Mouse (Mus musculus) midbrain, embryonic 12.5 days (tissue): ENCODE results near the gene Irf2bp1. TPM values are rescaled to one million over a fixed set of nuclear protein-coding genes. Genes with fewer than 3 reads are reported as not detected.

Experiments used
- ATAC-seq: fragments of 200-750 bp; cut with Nextera tagmentation; 2 replicates; pipeline ENCODE4 v1.8.0; 2017; ENCODE audit warnings: low read depth, moderate TSS enrichment, moderate library complexity; ENCODE audit not compliant: low FRiP score
- H3K27ac ChIP-seq: fragments of 300-500 bp; sonication (generic); replicated peaks from 2 replicates; pipeline ENCODE4 v1.5.1; 2016; ENCODE audit warnings: mild to moderate bottlenecking
- H3K27me3 ChIP-seq: fragments of 300-500 bp; sonication (generic); 2 replicates; pipeline ENCODE4 v1.6.1; 2016; ENCODE audit warnings: mild to moderate bottlenecking
- H3K36me3 ChIP-seq: fragments of 300-500 bp; sonication (generic); 2 replicates; pipeline ENCODE4 v1.6.1; 2016
- H3K4me1 ChIP-seq: fragments of 300-500 bp; sonication (generic); 2 replicates; pipeline ENCODE4 v1.6.1; 2016
- H3K4me2 ChIP-seq: fragments of 300-500 bp; sonication (generic); replicated peaks from 2 replicates; pipeline ENCODE4 v1.6.1; 2016; ENCODE audit warnings: mild to moderate bottlenecking, moderate library complexity
- H3K4me3 ChIP-seq: fragments of 300-500 bp; sonication (generic); 2 replicates; pipeline ENCODE4 v1.5.1; 2016; ENCODE audit warnings: mild to moderate bottlenecking
- H3K9ac ChIP-seq: fragments of 300-500 bp; sonication (generic); replicated peaks from 2 replicates; pipeline ENCODE4 v1.6.1; 2016; ENCODE audit warnings: mild to moderate bottlenecking, moderate library complexity
- H3K9me3 ChIP-seq: fragments of 300-500 bp; sonication (generic); 2 replicates; pipeline ENCODE4 v1.6.1; 2016; ENCODE audit warnings: mild to moderate bottlenecking
- WGBS: fragments of 180-500 bp; shearing (Covaris S2); methylation state at CpG from one replicate; pipeline ENCODE4 v1.1.7; 2016; 5-methylcytosine and 5-hydroxymethylcytosine counted together
- polyA plus RNA-seq: library from polyadenylated mRNA; unstranded; fragments of >200 nt; fragmentation: Nextera tagmentation; extraction: Ambion mirVana; gene quantifications from 2 replicates; pipeline ENCODE4 v1.2.1, GENCODE M21; 2016

Gene Irf2bp1
- polyA plus RNA-seq, 1 experiment from 2014 or later = 41.6 TPM

- Histone ChIP-seq H3K4me2 (no peak overlapping the region), H3K27ac (no peak overlapping the region), H3K9me3 (no peaks in the 10 kb centered on the region), H3K27me3 (no peaks in the 10 kb centered on the region), H3K4me1 (peaks cover 9% of the 10 kb centered on the region), H3K9ac (no peak overlapping the region), H3K36me3 (no peaks in the 10 kb centered on the region), H3K4me3 (no peak overlapping the region)
- no peak for ATAC-seq
- 62% methylated on average over 15 of the region's 15 CpGs for WGBS
Observed at GRCm38 (mm10) chr7:19014452-19014851, 10.6 kb downstream of the Irf2bp1 start.

GRCm38 (mm10) chr7:19016042-19016441 lies 12.2 kb downstream of the Irf2bp1 start:
- Histone ChIP-seq H3K4me2 (no peak overlapping the region), H3K4me3 (no peak overlapping the region), H3K4me1 (peaks cover 9% of the 10 kb centered on the region), H3K36me3 (no peaks in the 10 kb centered on the region), H3K27ac (no peak overlapping the region), H3K9ac (no peak overlapping the region), H3K27me3 (peaks cover 12% of the 10 kb centered on the region), H3K9me3 (no peaks in the 10 kb centered on the region)
- 88% methylated on average over 4 of the region's 4 CpGs for WGBS
- ATAC-seq = no peak

- H3K9me3 ChIP-seq = no peaks in the 10 kb centered on the region
- ATAC-seq = no peak
- H3K4me3 ChIP-seq = no peak overlapping the region
- H3K36me3 ChIP-seq = no peaks in the 10 kb centered on the region
- H3K27ac ChIP-seq = no peak overlapping the region
- H3K27me3 ChIP-seq = peaks cover 31% of the 10 kb centered on the region
- H3K4me1 ChIP-seq = no peaks in the 10 kb centered on the region
- no peak overlapping the region for H3K4me2 ChIP-seq
- 91% methylated on average over 7 of the region's 7 CpGs for WGBS
- no peak overlapping the region for H3K9ac ChIP-seq
Observed at GRCm38 (mm10) chr7:19017909-19018308, 14.1 kb downstream of the Irf2bp1 start.

- Histone ChIP-seq H3K9me3 (no peaks in the 10 kb centered on the region), H3K27ac (no peak overlapping the region), H3K4me3 (no peak overlapping the region), H3K9ac (no peak overlapping the region), H3K4me2 (no peak overlapping the region), H3K27me3 (peaks cover 40% of the 10 kb centered on the region), H3K4me1 (peaks cover 14% of the 10 kb centered on the region), H3K36me3 (no peaks in the 10 kb centered on the region)
- 22% methylated on average over 8 of the region's 8 CpGs for WGBS
- no peak for ATAC-seq
Observed at GRCm38 (mm10) chr7:19021048-19021447, 17.2 kb downstream of the Irf2bp1 start.

- no peaks in the 10 kb centered on the region for H3K9me3 ChIP-seq
- H3K9ac ChIP-seq = no peak overlapping the region
- peaks cover 40% of the 10 kb centered on the region for H3K27me3 ChIP-seq
- H3K4me2 ChIP-seq = no peak overlapping the region
- ATAC-seq = no peak
- H3K4me3 ChIP-seq = no peak overlapping the region
- no peaks in the 10 kb centered on the region for H3K36me3 ChIP-seq
- WGBS = 68% methylated on average over 18 of the region's 18 CpGs
- H3K27ac ChIP-seq = no peak overlapping the region
- H3K4me1 ChIP-seq = peaks cover 17% of the 10 kb centered on the region
Observed at GRCm38 (mm10) chr7:19022189-19022958, 18.5 kb downstream of the Irf2bp1 start.

- Histone ChIP-seq H3K36me3 (no peaks in the 10 kb centered on the region), H3K4me2 (peak within 1 kb of the TSS; percentile 86), H3K4me1 (peaks cover 17% of the 10 kb centered on the region), H3K27ac (peak within 1 kb of the TSS; percentile 56), H3K27me3 (peaks cover 40% of the 10 kb centered on the region), H3K9me3 (no peaks in the 10 kb centered on the region), H3K9ac (peak within 1 kb of the TSS; percentile 90), H3K4me3 (peak within 1 kb of the TSS; percentile 96)
- peak; percentile 27 for ATAC-seq
- WGBS = 7% methylated on average over 30 of the region's 30 CpGs
Observed at GRCm38 (mm10) chr7:19023357-19023814, 19.5 kb downstream of the Irf2bp1 start, which contains the start of gene Foxa3. Gene Foxa3, minus strand, starts transcription at chr7:19023538.

- H3K36me3 ChIP-seq = peaks cover 7% of the 10 kb centered on the region
- H3K4me3 ChIP-seq = peak within 1 kb of the TSS; percentile 96
- peak within 1 kb of the TSS; percentile 56 for H3K27ac ChIP-seq
- peak within 1 kb of the TSS; percentile 90 for H3K9ac ChIP-seq
- peaks cover 17% of the 10 kb centered on the region for H3K4me1 ChIP-seq
- H3K27me3 ChIP-seq = peaks cover 40% of the 10 kb centered on the region
- H3K9me3 ChIP-seq = no peaks in the 10 kb centered on the region
- peak within 1 kb of the TSS; percentile 86 for H3K4me2 ChIP-seq
- peak; percentile 96 for ATAC-seq
- under 1% methylated on average over 48 of the region's 50 CpGs for WGBS
Observed at GRCm38 (mm10) chr7:19024096-19024506, 20.3 kb downstream of the Irf2bp1 start, which contains the start of gene Sympk. Gene Sympk, plus strand, starts transcription at chr7:19024377.

GRCm38 (mm10) chr7:19024581-19025255 lies 20.9 kb downstream of the Irf2bp1 start:
- Histone ChIP-seq H3K4me2 (peak overlapping the region; percentile 86), H3K9me3 (no peaks in the 10 kb centered on the region), H3K27ac (peak overlapping the region; percentile 56), H3K4me1 (peaks cover 17% of the 10 kb centered on the region), H3K27me3 (peaks cover 40% of the 10 kb centered on the region), H3K9ac (peak overlapping the region; percentile 90), H3K36me3 (peaks cover 13% of the 10 kb centered on the region), H3K4me3 (peak overlapping the region; percentile 96)
- peak; percentile 68 for ATAC-seq
- 2% methylated on average over 35 of the region's 36 CpGs for WGBS

GRCm38 (mm10) chr7:19028067-19028466 lies 24.2 kb downstream of the Irf2bp1 start:
- Histone ChIP-seq H3K4me1 (peaks cover 17% of the 10 kb centered on the region), H3K27ac (no peak overlapping the region), H3K36me3 (peaks cover 46% of the 10 kb centered on the region), H3K27me3 (peaks cover 8% of the 10 kb centered on the region), H3K9me3 (no peaks in the 10 kb centered on the region), H3K9ac (no peak overlapping the region), H3K4me2 (no peak overlapping the region), H3K4me3 (no peak overlapping the region)
- ATAC-seq = no peak

GRCm38 (mm10) chr7:19029084-19029653 lies 25.3 kb downstream of the Irf2bp1 start:
- Histone ChIP-seq H3K9me3 (no peaks in the 10 kb centered on the region), H3K9ac (no peak overlapping the region), H3K4me2 (no peak overlapping the region), H3K4me3 (no peak overlapping the region), H3K36me3 (peaks cover 55% of the 10 kb centered on the region), H3K27me3 (no peaks in the 10 kb centered on the region), H3K27ac (no peak overlapping the region), H3K4me1 (peaks cover 17% of the 10 kb centered on the region)
- peak; percentile 39 for ATAC-seq
- WGBS = 64% methylated on average over 6 of the region's 6 CpGs

GRCm38 (mm10) chr7:19031641-19032040 lies 27.8 kb downstream of the Irf2bp1 start:
- Histone ChIP-seq H3K4me2 (no peak overlapping the region), H3K27me3 (no peaks in the 10 kb centered on the region), H3K4me1 (no peaks in the 10 kb centered on the region), H3K27ac (no peak overlapping the region; the same call in 1 of the 2 replicates), H3K9me3 (no peaks in the 10 kb centered on the region), H3K9ac (no peak overlapping the region), H3K36me3 (peaks cover 80% of the 10 kb centered on the region), H3K4me3 (no peak overlapping the region)
- 40% methylated on average over 4 of the region's 4 CpGs for WGBS
- ATAC-seq = no peak

- no peaks in the 10 kb centered on the region for H3K9me3 ChIP-seq
- no peak overlapping the region for H3K9ac ChIP-seq
- over 99% methylated on average over 6 of the region's 6 CpGs for WGBS
- no peaks in the 10 kb centered on the region for H3K4me1 ChIP-seq
- H3K36me3 ChIP-seq = peaks cover 100% of the 10 kb centered on the region
- H3K4me2 ChIP-seq = no peak overlapping the region
- no peak overlapping the region for H3K27ac ChIP-seq
- H3K4me3 ChIP-seq = no peak overlapping the region
- ATAC-seq = no peak
- H3K27me3 ChIP-seq = no peaks in the 10 kb centered on the region
Observed at GRCm38 (mm10) chr7:19044616-19045015, 40.8 kb downstream of the Irf2bp1 start.
